Mouse (Mus musculus) C2C12 (cell line): ENCODE data around the gene Mrpl30. TPM values are rescaled to one million over a fixed set of nuclear protein-coding genes. Genes with fewer than 3 reads are reported as not detected.

Experiments used
- H3K27me3 ChIP-seq: one replicate; pipeline ENCODE4 v1.6.1; 2011; ENCODE audit not compliant: control insufficient read depth, insufficient read depth, insufficient read length
- H3K36me3 ChIP-seq: one replicate; pipeline ENCODE4 v1.6.1; 2011; ENCODE audit not compliant: control insufficient read depth, insufficient read depth
- H3K4me3 ChIP-seq: one replicate; pipeline ENCODE4 v1.5.1; 2011; ENCODE audit warnings: mild to moderate bottlenecking, control low read depth; ENCODE audit not compliant: poor library complexity, insufficient read depth, severe bottlenecking
- H3K79me2 ChIP-seq: one replicate; pipeline ENCODE4 v1.6.1; 2011; ENCODE audit not compliant: control insufficient read depth, insufficient read depth
- H3K79me3 ChIP-seq: one replicate; pipeline ENCODE4 v1.6.1; 2011; ENCODE audit warnings: low read depth, control low read depth
- H3ac ChIP-seq: one replicate; pipeline ENCODE3; 2011; ENCODE audit warnings: low read depth; ENCODE audit not compliant: control insufficient read depth, insufficient read length
- CEBPB ChIP-seq: IDR thresholded peaks from one replicate; pipeline ENCODE4 v1.6.1; 2011; ENCODE audit warnings: low read depth, mild to moderate bottlenecking, control low read depth, moderate library complexity
- CTCF ChIP-seq: IDR thresholded peaks from one replicate; pipeline ENCODE4 v1.5.1; 2011; ENCODE audit not compliant: control insufficient read depth, insufficient read depth, insufficient read length
- FOSL1 ChIP-seq: IDR thresholded peaks from one replicate; pipeline ENCODE4 v1.8.0; 2011; ENCODE audit warnings: mild to moderate bottlenecking, low read length; ENCODE audit not compliant: poor library complexity, insufficient read depth, severe bottlenecking
- MAX ChIP-seq: IDR thresholded peaks from one replicate; pipeline ENCODE4 v1.6.1; 2011; ENCODE audit warnings: mild to moderate bottlenecking, control low read depth
- MYOD1 ChIP-seq: IDR thresholded peaks from one replicate; pipeline ENCODE4 v1.6.1; 2011; ENCODE audit warnings: low read depth; ENCODE audit not compliant: control insufficient read depth, insufficient read length
- MYOG ChIP-seq: IDR thresholded peaks from one replicate; pipeline ENCODE4 v1.6.1; 2011; ENCODE audit not compliant: control insufficient read depth, insufficient read length; ENCODE audit errors: extremely low read depth
- USF1 ChIP-seq: IDR thresholded peaks from one replicate; pipeline ENCODE4 v1.6.1; 2011; ENCODE audit warnings: low read depth, mild to moderate bottlenecking, control low read depth, moderate library complexity
- polyA plus RNA-seq: library from polyadenylated mRNA; unstranded; fragments of >200 nt; fragmentation: generic; extraction: Trizol; gene quantifications from one replicate; pipeline ENCODE4 v1.2.1, GENCODE M21; 2012; ENCODE audit warnings: missing spikeins

Gene Mrpl30
- polyA plus RNA-seq, 1 experiment: 152 TPM

GRCm38 (mm10) chr1:37891400-37891799, 1.1 kb downstream of the Mrpl30 start:
- H3ac ChIP-seq: no peak overlapping the region

GRCm38 (mm10) chr1:37894606-37895005, 4.3 kb downstream of the Mrpl30 start:
- Histone ChIP-seq H3ac (no peak overlapping the region), H3K79me2 (peaks cover 38% of the 10 kb centered on the region), H3K36me3 (peaks cover 58% of the 10 kb centered on the region), H3K27me3 (no peaks in the 10 kb centered on the region), H3K4me3 (no peak overlapping the region), H3K79me3 (peaks cover 24% of the 10 kb centered on the region)
- TF ChIP-seq CTCF (no peak), CEBPB (no peak), MAX (no peak), FOSL1 (no peak), MYOG (no peak), MYOD1 (no peak), USF1 (no peak)

More at GRCm38 (mm10) chr1:37891400-37891799, 1.1 kb downstream of the Mrpl30 start:
- H3K79me3 ChIP-seq: peaks cover 24% of the 10 kb centered on the region
- H3K27me3 ChIP-seq: no peaks in the 10 kb centered on the region
- no peak overlapping the region for H3K4me3 ChIP-seq
- H3K36me3 ChIP-seq: peaks cover 32% of the 10 kb centered on the region
- H3K79me2 ChIP-seq: peaks cover 44% of the 10 kb centered on the region
- TF ChIP-seq USF1 (no peak), CTCF (no peak), CEBPB (no peak), MYOG (no peak), MYOD1 (no peak)

- Histone ChIP-seq H3K79me3 (no peaks in the 10 kb centered on the region), H3ac (no peak overlapping the region), H3K27me3 (no peaks in the 10 kb centered on the region), H3K79me2 (no peaks in the 10 kb centered on the region), H3K4me3 (no peak overlapping the region), H3K36me3 (peaks cover 49% of the 10 kb centered on the region)
- no peak for TF ChIP-seq MYOD1
- TF ChIP-seq USF1: no peak
- TF ChIP-seq MAX: no peak
- TF ChIP-seq CEBPB: no peak
- no peak for TF ChIP-seq MYOG
- TF ChIP-seq FOSL1: no peak
- no peak for TF ChIP-seq CTCF
Measured at GRCm38 (mm10) chr1:37899816-37900215, 9.5 kb downstream of the Mrpl30 start.

- Histone ChIP-seq H3K4me3 (no peak overlapping the region), H3K36me3 (peaks cover 44% of the 10 kb centered on the region), H3K79me3 (no peaks in the 10 kb centered on the region), H3K27me3 (no peaks in the 10 kb centered on the region), H3K79me2 (no peaks in the 10 kb centered on the region), H3ac (no peak overlapping the region)
- TF ChIP-seq FOSL1: no peak
- no peak for TF ChIP-seq CEBPB
- no peak for TF ChIP-seq CTCF
- TF ChIP-seq MYOD1: no peak
- no peak for TF ChIP-seq USF1
- no peak for TF ChIP-seq MAX
- no peak for TF ChIP-seq MYOG
Measured at GRCm38 (mm10) chr1:37900288-37900687, 10.0 kb downstream of the Mrpl30 start.

- peaks cover 8% of the 10 kb centered on the region for H3K27me3 ChIP-seq
- no peaks in the 10 kb centered on the region for H3K79me2 ChIP-seq
- TF ChIP-seq MYOD1 (no peak), MYOG (no peak), USF1 (no peak), MAX (no peak), FOSL1 (no peak), CTCF (no peak), CEBPB (no peak)
- no peak overlapping the region for H3ac ChIP-seq
- H3K79me3 ChIP-seq: no peaks in the 10 kb centered on the region
- H3K4me3 ChIP-seq: no peak overlapping the region
- H3K36me3 ChIP-seq: peaks cover 21% of the 10 kb centered on the region
Measured at GRCm38 (mm10) chr1:37903178-37903577, 12.9 kb downstream of the Mrpl30 start.

- TF ChIP-seq MYOD1: no peak
- no peak for TF ChIP-seq CEBPB
- no peak for TF ChIP-seq USF1
- no peak for TF ChIP-seq FOSL1
- TF ChIP-seq MYOG: no peak
- TF ChIP-seq CTCF: no peak
- no peak for TF ChIP-seq MAX
- no peak overlapping the region for H3ac ChIP-seq
Measured at GRCm38 (mm10) chr1:37912751-37913150, 22.5 kb downstream of the Mrpl30 start.

More at GRCm38 (mm10) chr1:37912751-37913150, 22.5 kb downstream of the Mrpl30 start:
- Histone ChIP-seq H3K79me2 (no peaks in the 10 kb centered on the region), H3K4me3 (no peak overlapping the region), H3K27me3 (peaks cover 26% of the 10 kb centered on the region), H3K79me3 (no peaks in the 10 kb centered on the region), H3K36me3 (no peaks in the 10 kb centered on the region)
